Mouse (Mus musculus) MEL (cell line): ENCODE results near the gene Dnah17. TPM values are rescaled to one million over a fixed set of nuclear protein-coding genes. Genes with fewer than 3 reads are reported as not detected.

Source experiments
- DNase-seq: peaks from one replicate; pipeline ENCODE4 v3.0.0; 2011; ENCODE audit warnings: low read depth, low spot score
- H3K27ac ChIP-seq: 2 replicates; pipeline ENCODE4 v1.5.1; 2012; ENCODE audit warnings: low read depth, mild to moderate bottlenecking, control low read depth, low read length, moderate library complexity; ENCODE audit not compliant: control insufficient read depth
- H3K27me3 ChIP-seq, 2 experiments: fragments of 150-350 bp in 1 of 2; sonication (generic) in 1 of 2; 2 replicates each; pipeline ENCODE4 v1.6.1; 2012; ENCODE audit warnings: low read length in 2 of 2, mild to moderate bottlenecking in 2 of 2, improper control_type of control experiment in 1 of 2, moderate library complexity in 1 of 2; ENCODE audit not compliant: insufficient read depth in 2 of 2, control insufficient read depth in 1 of 2
- H3K36me3 ChIP-seq, 2 experiments: 2 replicates each; pipeline ENCODE4 v1.6.1; 2012 to 2014; ENCODE audit warnings: low read length in 2 of 2, improper control_type of control experiment in 1 of 2, inconsistent platforms in 1 of 2, mild to moderate bottlenecking in 1 of 2; ENCODE audit not compliant: insufficient read depth in 2 of 2, control insufficient read depth in 1 of 2
- H3K4me1 ChIP-seq, 2 experiments: fragments of 150-350 bp in 1 of 2; sonication (generic) in 1 of 2; 2 replicates each; pipeline ENCODE4 v1.6.1; 2012; ENCODE audit warnings: low read length in 2 of 2, improper control_type of control experiment in 1 of 2, mild to moderate bottlenecking in 1 of 2; ENCODE audit not compliant: insufficient read depth in 2 of 2, control insufficient read depth in 1 of 2
- H3K4me3 ChIP-seq, 2 experiments: fragments of 150-350 bp in 1 of 2; sonication (generic) in 1 of 2; 2 replicates each; pipeline ENCODE4 v1.5.1; 2012; ENCODE audit warnings: low read depth in 2 of 2, low read length in 2 of 2, mild to moderate bottlenecking in 2 of 2, moderate library complexity in 2 of 2, control low read depth in 1 of 2, improper control_type of control experiment in 1 of 2; ENCODE audit not compliant: control insufficient read depth in 1 of 2, insufficient read depth in 1 of 2
- H3K79me2 ChIP-seq: 2 replicates; pipeline ENCODE4 v1.6.1; 2012; ENCODE audit warnings: mild to moderate bottlenecking, low read length, moderate library complexity; ENCODE audit not compliant: control insufficient read depth, poor library complexity, insufficient read depth
- H3K9ac ChIP-seq: 2 replicates; pipeline ENCODE4 v1.6.1; 2012; ENCODE audit warnings: low read depth, mild to moderate bottlenecking, control low read depth, low read length, moderate library complexity; ENCODE audit not compliant: control insufficient read depth, poor library complexity, severe bottlenecking
- H3K9me3 ChIP-seq: fragments of 150-350 bp; sonication (generic); replicated peaks from 2 replicates; pipeline ENCODE4 v1.6.1; 2012; ENCODE audit warnings: mild to moderate bottlenecking, low read length, improper control_type of control experiment, moderate library complexity; ENCODE audit not compliant: insufficient read depth
- BHLHE40 ChIP-seq: IDR thresholded peaks from 2 replicates; pipeline ENCODE4 v1.6.1; 2012; ENCODE audit warnings: low read depth, mild to moderate bottlenecking, inconsistent platforms, low read length, improper control_type of control experiment, borderline replicate concordance
- E2F4 ChIP-seq: IDR thresholded peaks from 2 replicates; pipeline ENCODE4 v1.6.1; 2011; ENCODE audit warnings: low read depth, low read length, improper control_type of control experiment, borderline replicate concordance
- ELF1 ChIP-seq: IDR thresholded peaks from 2 replicates; pipeline ENCODE4 v1.6.1; 2014; ENCODE audit warnings: low read depth, mild to moderate bottlenecking, inconsistent platforms, low read length, improper control_type of control experiment, moderate library complexity
- EP300 ChIP-seq, 2 experiments: IDR thresholded peaks; 2 replicates each; pipeline ENCODE4 v1.6.1; 2011; ENCODE audit warnings: improper control_type of control experiment in 2 of 2, low read length in 2 of 2, low read depth in 1 of 2, mild to moderate bottlenecking in 1 of 2
- GABPA ChIP-seq: IDR thresholded peaks from 2 replicates; pipeline ENCODE4 v1.6.1; 2012; ENCODE audit warnings: low read depth, mild to moderate bottlenecking, inconsistent platforms, low read length, improper control_type of control experiment, moderate library complexity
- GATA1 ChIP-seq: IDR thresholded peaks from 2 replicates; pipeline ENCODE4 v1.6.1; 2011; ENCODE audit warnings: low read depth, low read length, improper control_type of control experiment
- KAT2A ChIP-seq: conservative IDR thresholded peaks from 2 replicates; pipeline ENCODE4 v1.6.1; 2012; ENCODE audit warnings: low read depth, low read length, improper control_type of control experiment, inconsistent platforms
- MEF2A ChIP-seq: IDR thresholded peaks from 2 replicates; pipeline ENCODE4 v1.6.1; 2014; ENCODE audit warnings: low read depth, mild to moderate bottlenecking, inconsistent platforms, low read length, improper control_type of control experiment; ENCODE audit not compliant: poor library complexity, insufficient replicate concordance, severe bottlenecking; ENCODE audit errors: extremely low read depth
- MXI1 ChIP-seq: IDR thresholded peaks from 2 replicates; pipeline ENCODE4 v1.6.1; 2011; ENCODE audit warnings: mild to moderate bottlenecking, low read depth, low read length, improper control_type of control experiment
- MYB ChIP-seq: IDR thresholded peaks from 2 replicates; pipeline ENCODE4 v1.6.1; 2011; ENCODE audit warnings: mild to moderate bottlenecking, low read depth, low read length, improper control_type of control experiment
- NRF1 ChIP-seq: IDR thresholded peaks from 2 replicates; pipeline ENCODE4 v1.6.1; 2014; ENCODE audit warnings: low read depth, mild to moderate bottlenecking, inconsistent platforms, low read length, improper control_type of control experiment, moderate library complexity; ENCODE audit not compliant: poor library complexity, insufficient read depth, severe bottlenecking
- RAD21 ChIP-seq: IDR thresholded peaks from 2 replicates; pipeline ENCODE4 v1.6.1; 2011; ENCODE audit warnings: mild to moderate bottlenecking, low read depth, low read length, improper control_type of control experiment
- SIN3A ChIP-seq: IDR thresholded peaks from 2 replicates; pipeline ENCODE4 v1.6.1; 2012; ENCODE audit warnings: low read length, improper control_type of control experiment, inconsistent platforms
- SMC3 ChIP-seq: IDR thresholded peaks from 2 replicates; pipeline ENCODE4 v1.6.1; 2011; ENCODE audit warnings: low read depth, low read length, improper control_type of control experiment
- TAL1 ChIP-seq: IDR thresholded peaks from 2 replicates; pipeline ENCODE4 v1.6.1; 2012; ENCODE audit warnings: mild to moderate bottlenecking, inconsistent platforms, low read length, moderate library complexity, mixed read lengths
- USF2 ChIP-seq, 2 experiments: IDR thresholded peaks; 2 replicates each; pipeline ENCODE4 v1.6.1; 2011 to 2012; ENCODE audit warnings: improper control_type of control experiment in 2 of 2, low read length in 2 of 2, borderline replicate concordance in 1 of 2, inconsistent platforms in 1 of 2, low read depth in 1 of 2, mild to moderate bottlenecking in 1 of 2; ENCODE audit not compliant: insufficient read depth in 1 of 2
- ZC3H11A ChIP-seq: IDR thresholded peaks from 2 replicates; pipeline ENCODE4 v1.6.1; 2012; ENCODE audit warnings: low read depth, mild to moderate bottlenecking, inconsistent platforms, low read length, improper control_type of control experiment
- ZKSCAN1 ChIP-seq: IDR thresholded peaks from 2 replicates; pipeline ENCODE4 v1.6.1; 2012; ENCODE audit warnings: low read depth, mild to moderate bottlenecking, inconsistent platforms, low read length, improper control_type of control experiment, moderate library complexity
- ZMIZ1 ChIP-seq: IDR thresholded peaks from 2 replicates; pipeline ENCODE4 v1.6.1; 2012; ENCODE audit warnings: low read depth, mild to moderate bottlenecking, inconsistent platforms, low read length, improper control_type of control experiment, moderate library complexity
- ZNF384 ChIP-seq: IDR thresholded peaks from 2 replicates; pipeline ENCODE4 v1.6.1; 2012; ENCODE audit warnings: low read depth, mild to moderate bottlenecking, inconsistent platforms, low read length, improper control_type of control experiment
- polyA plus RNA-seq, 2 experiments: library from polyadenylated mRNA; stranded (reverse) in 1 of 2; unstranded in 1 of 2; fragments of >175 nt in 1 of 2; fragments of >200 nt in 1 of 2; gene quantifications; 2 replicates each; pipeline versions ENCODE4 v1.2.1 to v1.2.4; 2012; ENCODE audit warnings: low replicate concordance in 2 of 2, low read depth in 1 of 2; ENCODE audit not compliant: insufficient read length in 2 of 2, insufficient read depth in 1 of 2, missing spikeins in 1 of 2
- total RNA-seq: library from RNA; depleted of rRNA; stranded (reverse); fragments of 300-350 nt; gene quantifications from 2 replicates; pipeline ENCODE4 v1.2.3, GENCODE M21; 2012

Dnah17 gene
- total and polyA plus RNA-seq, 3 experiments: 0.04 to 0.21 TPM; not detected in 1

DNA sequence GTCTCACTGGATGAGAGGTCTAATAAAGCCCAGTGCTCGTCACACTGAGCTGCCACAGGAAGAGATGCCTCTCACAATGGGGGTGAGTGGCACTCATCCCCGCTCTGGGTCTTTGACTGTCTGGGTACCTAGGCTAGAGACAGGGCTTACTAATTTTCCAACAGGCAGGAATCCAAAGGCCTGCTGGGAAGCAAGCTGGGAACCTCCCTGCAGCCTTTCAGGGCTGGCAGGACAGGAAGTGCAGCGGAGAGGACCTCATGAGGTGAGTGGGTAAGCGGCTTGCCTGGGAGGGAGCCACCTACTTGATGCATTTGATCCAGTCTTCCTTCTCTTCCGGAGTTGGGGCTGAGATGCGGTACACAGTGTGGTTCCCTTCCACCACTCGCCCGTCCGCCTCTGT is 38.3 kb upstream of the Dnah17 start:
- no peaks in the 10 kb centered on the region for H3K36me3 ChIP-seq
- no peak overlapping the region for H3K27ac ChIP-seq
- no peaks in the 10 kb centered on the region for H3K27me3 ChIP-seq
- no peak overlapping the region for H3K4me3 ChIP-seq
- no peaks in the 10 kb centered on the region for H3K9me3 ChIP-seq
- TF ChIP-seq NRF1: no peak
- no peak for TF ChIP-seq KAT2A
- no peak for TF ChIP-seq GATA1
- no peak for TF ChIP-seq ZNF384
- no peak for TF ChIP-seq BHLHE40
- TF ChIP-seq E2F4: no peak
- TF ChIP-seq SIN3A: no peak
- no peak for TF ChIP-seq EP300 (IDR thresholded peaks at IDR 0.05; ENCODE audit: low read depth in 1 of 2, low read length in 2 of 2)
- TF ChIP-seq, all 39 proteins: peak for 0
- Histone ChIP-seq H3K79me2 (no peaks in the 10 kb centered on the region), H3K9ac (no peak overlapping the region), H3K4me1 (no peaks in the 10 kb centered on the region)
- DNase-seq: no peak

DNA sequence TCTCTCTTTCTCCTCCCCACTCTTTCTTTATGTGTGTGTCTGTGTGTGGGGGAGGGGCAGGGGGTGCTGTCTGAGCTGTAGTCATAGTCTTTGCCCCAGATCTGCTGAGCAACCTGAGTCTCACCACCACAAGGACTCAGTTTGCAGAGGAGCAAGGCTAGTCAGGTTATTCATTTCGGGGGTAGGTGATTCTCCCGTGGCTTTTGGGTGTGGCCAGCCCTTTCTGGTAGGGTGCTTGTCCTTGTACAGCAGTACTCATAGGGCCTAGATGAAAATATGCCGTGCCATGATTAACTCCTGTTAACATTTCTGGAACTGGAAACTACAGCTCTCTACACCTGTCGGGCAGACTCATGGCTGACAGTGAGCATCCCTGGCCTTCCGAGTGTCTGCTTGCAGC is 36.2 kb upstream of the Dnah17 start:
- Histone ChIP-seq H3K79me2 (no peaks in the 10 kb centered on the region), H3K27ac (no peak overlapping the region), H3K9me3 (no peaks in the 10 kb centered on the region), H3K4me3 (no peak overlapping the region), H3K4me1 (no peaks in the 10 kb centered on the region), H3K9ac (no peak overlapping the region), H3K36me3 (no peaks in the 10 kb centered on the region), H3K27me3 (no peaks in the 10 kb centered on the region)
- DNase-seq: no peak
- no peak for TF ChIP-seq EP300 (IDR thresholded peaks at IDR 0.05; ENCODE audit: low read depth in 1 of 2, low read length in 2 of 2)
- no peak for TF ChIP-seq MXI1
- no peak for TF ChIP-seq USF2 (IDR thresholded peaks at IDR 0.05; ENCODE audit: borderline replicate concordance in 1 of 2, insufficient read depth in 1 of 2, low read depth in 1 of 2, low read length in 2 of 2)
- TF ChIP-seq ZKSCAN1: no peak
- TF ChIP-seq ZMIZ1: no peak
- no peak for TF ChIP-seq SMC3
- TF ChIP-seq MYB: no peak
- no peak for TF ChIP-seq RAD21
- TF ChIP-seq TAL1: no peak
- TF ChIP-seq ZC3H11A: no peak
- TF ChIP-seq MEF2A: no peak
- TF ChIP-seq ELF1: no peak
- TF ChIP-seq GATA1: no peak
- TF ChIP-seq GABPA: no peak
- TF ChIP-seq E2F4: no peak
